Mouse (Mus musculus) gastrocnemius, adult 2 months (tissue): ENCODE measurements at regions not wholly inside any gene's neighbourhood (a gene's known extent, or its start where the extent isn't known, plus 50 kb on each side); places are given as distances from the start of the nearest gene placed in this dataset.
"Not testable (repeated sequence)": the region's sequence is repeated elsewhere in the genome, so short reads cannot be mapped to it uniquely, and the experiment has no call there.

Experiments
- DNase-seq: peaks from one replicate; pipeline ENCODE4 v3.0.0; 2022
- H3K27ac ChIP-seq: fragments of 200-600 bp; 2 replicates; pipeline ENCODE4 v1.8.1; 2022; ENCODE audit warnings: mild to moderate bottlenecking
- H3K4me3 ChIP-seq: fragments of 200-600 bp; 2 replicates; pipeline ENCODE4 v1.8.1; 2022; ENCODE audit warnings: mild to moderate bottlenecking, moderate library complexity
- CTCF ChIP-seq: fragments of 200-600 bp; IDR thresholded peaks from 2 replicates; pipeline ENCODE4 v1.8.1; 2022; ENCODE audit warnings: antibody characterized with exemption, mild to moderate bottlenecking, moderate library complexity
- intact Hi-C: fragments of 180-260 bp; cut with DNase I; formaldehyde crosslinking; loops from one replicate; pipeline ENCODE4 v1.15.1; 2025

GRCm38 (mm10) chr5:91767886-91768285 is 195.0 kb downstream of the Rchy1 start:
- Histone ChIP-seq H3K4me3 (no peak overlapping the region), H3K27ac (no peak overlapping the region)
- no peak for TF ChIP-seq CTCF
- no peak for DNase-seq
- intact Hi-C loops: loop anchor here (10.0 kb wide), 1 partner anchor 253 kb away; the partner anchor contains the start of gene Parm1

GRCm38 (mm10) chr5:91767060-91767459 is 195.8 kb downstream of the Rchy1 start:
- Histone ChIP-seq H3K4me3 (peak overlapping the region; percentile 21; the same call in 1 of the 2 replicates), H3K27ac (no peak overlapping the region)
- intact Hi-C loops: loop anchor here (10.0 kb wide), 1 partner anchor 252 kb away; the partner anchor contains the start of gene Parm1
- TF ChIP-seq CTCF: no peak
- DNase-seq: no peak

- no peak for TF ChIP-seq CTCF
- Histone ChIP-seq H3K27ac (no peak overlapping the region), H3K4me3 (no peak overlapping the region)
- no peak for DNase-seq
- intact Hi-C loops: loop anchor here (10.0 kb wide), 1 partner anchor 250 kb away; the partner anchor contains the start of gene Parm1
Measured at GRCm38 (mm10) chr5:91764621-91765020, 198.2 kb downstream of the Rchy1 start.

GRCm38 (mm10) chr5:91762589-91762988 is 200.3 kb downstream of the Rchy1 start:
- no peak overlapping the region for H3K27ac ChIP-seq
- TF ChIP-seq CTCF: no peak
- intact Hi-C loops: loop anchor here (10.0 kb wide), 1 partner anchor 248 kb away; the partner anchor contains the start of gene Parm1
- DNase-seq: no peak
- H3K4me3 ChIP-seq: no peak overlapping the region

GRCm38 (mm10) chr5:91755958-91756357 is 206.9 kb downstream of the Rchy1 start:
- TF ChIP-seq CTCF: no peak
- DNase-seq: no peak
- H3K4me3 ChIP-seq: no peak overlapping the region
- intact Hi-C loops: no loop called here
- no peak overlapping the region for H3K27ac ChIP-seq

- intact Hi-C loops, H3K27ac ChIP-seq, H3K4me3 ChIP-seq, DNase-seq: not testable (repeated sequence)
Measured at GRCm38 (mm10) chr5:91752846-91753245, 210.0 kb downstream of the Rchy1 start.

GRCm38 (mm10) chr5:91751168-91751567 is 211.7 kb downstream of the Rchy1 start:
- intact Hi-C loops: no loop called here
- no peak overlapping the region for H3K27ac ChIP-seq
- no peak for DNase-seq
- TF ChIP-seq CTCF: no peak
- H3K4me3 ChIP-seq: no peak overlapping the region

- H3K27ac ChIP-seq: no peak overlapping the region
- TF ChIP-seq CTCF: no peak
- no peak overlapping the region for H3K4me3 ChIP-seq
- no peak for DNase-seq
- intact Hi-C loops: no loop called here
Measured at GRCm38 (mm10) chr5:91746077-91746476, 216.8 kb downstream of the Rchy1 start.

GRCm38 (mm10) chr5:91744389-91744788 is 218.5 kb downstream of the Rchy1 start:
- TF ChIP-seq CTCF: no peak
- DNase-seq: no peak
- H3K4me3 ChIP-seq: no peak overlapping the region
- H3K27ac ChIP-seq: no peak overlapping the region
- intact Hi-C loops: no loop called here

- no peak for DNase-seq
- intact Hi-C loops: no loop called here
- H3K27ac ChIP-seq: no peak overlapping the region
- TF ChIP-seq CTCF: no peak
- no peak overlapping the region for H3K4me3 ChIP-seq
Measured at GRCm38 (mm10) chr5:91740159-91740537, 222.7 kb downstream of the Rchy1 start.

GRCm38 (mm10) chr5:91739433-91740158 is 222.2 kb downstream of the Parm1 start:
- no peak for TF ChIP-seq CTCF
- no peak for DNase-seq
- Histone ChIP-seq H3K4me3 (no peak overlapping the region), H3K27ac (no peak overlapping the region)
- intact Hi-C loops: no loop called here

GRCm38 (mm10) chr5:91732002-91732401 is 214.6 kb downstream of the Parm1 start:
- no peak for DNase-seq
- Histone ChIP-seq H3K4me3 (no peak overlapping the region), H3K27ac (no peak overlapping the region)
- TF ChIP-seq CTCF: no peak
- intact Hi-C loops: no loop called here

GRCm38 (mm10) chr5:91731155-91731554 is 213.7 kb downstream of the Parm1 start:
- Histone ChIP-seq H3K4me3 (no peak overlapping the region), H3K27ac (no peak overlapping the region)
- intact Hi-C loops: no loop called here
- TF ChIP-seq CTCF: no peak
- no peak for DNase-seq

- DNase-seq: no peak
- intact Hi-C loops: no loop called here
- H3K4me3 ChIP-seq: no peak overlapping the region
- no peak overlapping the region for H3K27ac ChIP-seq
- no peak for TF ChIP-seq CTCF
Measured at GRCm38 (mm10) chr5:91729868-91730267, 212.5 kb downstream of the Parm1 start.
